8 mouse cellular contexts compared by ENCODE assay signal in genomic region chr4:101439738-101440389, GRCm38 (mm10). TPM values are rescaled to one million over a fixed set of nuclear protein-coding genes. Genes with fewer than 3 reads are reported as not detected.
DNase-seq lines count a peak whose midpoint lies in the region; ATAC-seq and TF ChIP-seq lines count a peak whose summit lies in the region.

No protein-coding gene starts in this region.

- no peak overlapping the region for H3K27ac ChIP-seq in liver, embryonic 12.5 days
- H3K27ac ChIP-seq in left cerebral cortex, adult 2 months: no peak overlapping the region

- intact Hi-C loops in left cerebral cortex, adult 2 months (cut with DNase I): no loop called here

- no peak overlapping the region for H3K9ac ChIP-seq in liver, embryonic 12.5 days

- TF ChIP-seq POLR2A in brain, embryonic 14.5 days (IDR thresholded peaks at IDR 0.05; ENCODE audit: borderline replicate concordance, extremely low read depth, insufficient read depth, insufficient read length, poor library complexity, severe bottlenecking): no peak

- peaks cover 3% of the 10 kb centered on the region; the same call in 1 of the 2 replicates for H3K36me3 ChIP-seq in liver, embryonic 12.5 days

- DNase-seq in liver: peak; percentile 39
- peak; percentile 79 for DNase-seq in brain, embryonic 14.5 days (ENCODE audit: low read depth)
- DNase-seq in heart, adult 8-10 months (ENCODE audit: low spot score): peak; percentile 80
- DNase-seq in kidney, postnatal 4 days: peak; percentile 33 to 48
- DNase-seq in ovary, postnatal 36 days (ENCODE audit: low spot score): peak; percentile 53
- DNase-seq in retina, embryonic 14.5 days (ENCODE audit: low spot score): no peak
- no peak for DNase-seq in left cerebral cortex, adult 2 months (ENCODE audit: extremely low spot score in 1 of 2, low spot score in 2 of 2)

- H3K4me3 ChIP-seq in liver, embryonic 12.5 days: no peak overlapping the region
- H3K4me3 ChIP-seq in left cerebral cortex, adult 2 months: no peak overlapping the region

- ATAC-seq in liver, embryonic 12.5 days: no peak

- no peak overlapping the region for H3K4me2 ChIP-seq in liver, embryonic 12.5 days

- H3K4me1 ChIP-seq in liver, embryonic 12.5 days: peaks cover 25% of the 10 kb centered on the region; the same call in 1 of the 2 replicates

- 53% methylated on average over 13 of the region's 13 CpGs for WGBS in liver, embryonic 12.5 days (ENCODE audit: insufficient replicate concordance)

- H3K9me3 ChIP-seq in liver, embryonic 12.5 days (replicated peaks): no peaks in the 10 kb centered on the region

- TF ChIP-seq CTCF in brain, embryonic 14.5 days (IDR thresholded peaks at IDR 0.05; ENCODE audit: borderline replicate concordance, extremely low read depth, insufficient read depth, insufficient read length): no peak
- no peak for TF ChIP-seq CTCF in left cerebral cortex, adult 2 months (IDR thresholded peaks at IDR 0.05)

- H3K27me3 ChIP-seq in liver, embryonic 12.5 days (replicated peaks): no peaks in the 10 kb centered on the region

RNA-seq across cellular contexts. Expression of gene Ak4, which starts 20.8 kb away (rescaled TPM):
- polyA plus RNA-seq in liver, embryonic 12.5 days (2016; fragmentation: Nextera tagmentation; extraction: Ambion mirVana): 11.7 and 12.0 TPM in 2 replicates
- polyA plus RNA-seq in brain, embryonic 14.5 days (2012; rRNA removed): 7.5 and 9.1 TPM in 2 replicates
- total RNA-seq in heart, adult 8-10 months (2022): 10 to 100 TPM; 28.8 to 57.2 (median 40.5) TPM
- total RNA-seq in left cerebral cortex, adult 2 months (2021): 10 to 100 TPM; 30.0 to 46.1 TPM

RNA-seq across cellular contexts. Expression of gene Dnajc6, which starts 56.6 kb away (rescaled TPM):
- 0.02 and 0.10 TPM in 2 replicates for polyA plus RNA-seq in liver, embryonic 12.5 days (2016; fragmentation: Nextera tagmentation; extraction: Ambion mirVana)
- polyA plus RNA-seq in brain, embryonic 14.5 days (2012; rRNA removed): 37.1 and 56.5 TPM in 2 replicates
- under 1 TPM; 0.32 to 0.87 (median 0.61) TPM for total RNA-seq in heart, adult 8-10 months (2022)
- total RNA-seq in left cerebral cortex, adult 2 months (2021): 100 to 1,000 TPM; 291 to 320 TPM

Comparison
In these comparisons a context has a peak if more than half of its experiments do, and no peak if none do; other contexts are left out.
1. DNase-seq: peak in liver (single experiment), brain, embryonic 14.5 days (single experiment), heart, adult 8-10 months (single experiment), kidney, postnatal 4 days (2 of 2) and ovary, postnatal 36 days (single experiment); none in retina, embryonic 14.5 days (single experiment) and left cerebral cortex, adult 2 months (0 of 2).
2. RNA of gene Dnajc6, which starts 56.6 kb away (total RNA-seq): 291 to 320 TPM in left cerebral cortex, adult 2 months; 0.32 to 0.87 TPM in heart, adult 8-10 months; every median in the first group is over 100 times any median in the second.